Mouse (Mus musculus) intestine, embryonic 14.5 days (tissue): ENCODE measurements at regions not wholly inside any gene's neighbourhood (a gene's known extent, or its start where the extent isn't known, plus 50 kb on each side); places are given as distances from the start of the nearest gene placed in this dataset.

Experiments
- ATAC-seq: fragments of 200-750 bp; cut with Nextera tagmentation; replicated peaks from 2 replicates; pipeline ENCODE4 v1.8.0; 2017; ENCODE audit warnings: low read depth, moderate number of reproducible peaks, moderate TSS enrichment, moderate library complexity; ENCODE audit not compliant: low FRiP score, low TSS enrichment
- DNase-seq: peaks from one replicate; pipeline ENCODE4 v3.0.0-alpha.2; 2018; ENCODE audit warnings: low spot score
- H3K27ac ChIP-seq: fragments of 300-500 bp; sonication (generic); 2 replicates; pipeline ENCODE4 v1.5.1; 2014; ENCODE audit warnings: low read depth, mild to moderate bottlenecking, control low read depth
- H3K27me3 ChIP-seq: fragments of 300-500 bp; sonication (generic); replicated peaks from 2 replicates; pipeline ENCODE4 v1.6.1; 2014; ENCODE audit warnings: low read length, control low read depth; ENCODE audit not compliant: control insufficient read depth, insufficient read depth
- H3K36me3 ChIP-seq: fragments of 300-500 bp; sonication (generic); 2 replicates; pipeline ENCODE4 v1.6.1; 2014; ENCODE audit warnings: low read length, control low read depth; ENCODE audit not compliant: control insufficient read depth, insufficient read depth
- H3K4me1 ChIP-seq: fragments of 300-500 bp; sonication (generic); replicated peaks from 2 replicates; pipeline ENCODE4 v1.6.1; 2014; ENCODE audit warnings: low read length, control low read depth, mixed read lengths; ENCODE audit not compliant: control insufficient read depth, insufficient read depth
- H3K4me2 ChIP-seq: fragments of 300-500 bp; sonication (generic); 2 replicates; pipeline ENCODE4 v1.6.1; 2014; ENCODE audit warnings: low read length
- H3K4me3 ChIP-seq: fragments of 300-500 bp; sonication (generic); 2 replicates; pipeline ENCODE4 v1.5.1; 2014; ENCODE audit warnings: low read depth, low read length, control low read depth, mixed read lengths
- H3K9ac ChIP-seq: fragments of 300-500 bp; sonication (generic); 2 replicates; pipeline ENCODE4 v1.6.1; 2014; ENCODE audit warnings: mild to moderate bottlenecking, low read length
- H3K9me3 ChIP-seq: fragments of 300-500 bp; sonication (generic); 2 replicates; pipeline ENCODE4 v1.6.1; 2016; ENCODE audit warnings: low read length, control low read depth; ENCODE audit not compliant: control insufficient read depth
- WGBS: fragments of 180-500 bp; shearing (Covaris S2); extraction: QIAGEN DNeasy Blood & Tissue Kit; methylation state at CpG from one replicate; pipeline ENCODE4 v1.1.7; 2014; 5-methylcytosine and 5-hydroxymethylcytosine counted together

GRCm38 (mm10) chr2:178751247-178751646 is 320.9 kb downstream of the Cdh26 start:
- Histone ChIP-seq H3K9ac (no peak overlapping the region), H3K9me3 (no peaks in the 10 kb centered on the region), H3K27ac (no peak overlapping the region), H3K4me1 (no peaks in the 10 kb centered on the region), H3K4me3 (no peak overlapping the region), H3K36me3 (no peaks in the 10 kb centered on the region), H3K4me2 (no peak overlapping the region), H3K27me3 (no peaks in the 10 kb centered on the region)
- ATAC-seq (no peak), DNase-seq (no peak)
- 69% methylated on average over 1 of the region's 1 CpGs for WGBS

- peak; percentile 89 for DNase-seq
- WGBS = 3% methylated on average over 2 of the region's 2 CpGs
- ATAC-seq = no peak
- no peak overlapping the region for H3K4me3 ChIP-seq
- no peak overlapping the region for H3K27ac ChIP-seq
- no peaks in the 10 kb centered on the region for H3K27me3 ChIP-seq
- no peaks in the 10 kb centered on the region for H3K9me3 ChIP-seq
- no peak overlapping the region for H3K9ac ChIP-seq
- no peaks in the 10 kb centered on the region for H3K36me3 ChIP-seq
- H3K4me2 ChIP-seq = no peak overlapping the region
- H3K4me1 ChIP-seq = no peaks in the 10 kb centered on the region
These were observed 328.0 kb downstream of the Cdh26 start for GRCm38 (mm10) chr2:178758366-178758765.

GRCm38 (mm10) chr2:178768526-178768925 is 338.2 kb downstream of the Cdh26 start:
- Histone ChIP-seq H3K9me3 (no peaks in the 10 kb centered on the region), H3K4me1 (0 out of 2 replicates have a peak, but pooled peaks cover 3% of the 10 kb centered on the region), H3K36me3 (no peaks in the 10 kb centered on the region), H3K4me3 (no peak overlapping the region), H3K4me2 (no peak overlapping the region), H3K27ac (no peak overlapping the region), H3K27me3 (no peaks in the 10 kb centered on the region), H3K9ac (no peak overlapping the region)
- no peak for ATAC-seq
- DNase-seq = no peak
- WGBS = 70% methylated on average over 4 of the region's 4 CpGs

GRCm38 (mm10) chr2:178769001-178769400 is 338.7 kb downstream of the Cdh26 start:
- Histone ChIP-seq H3K36me3 (no peaks in the 10 kb centered on the region), H3K27ac (no peak overlapping the region), H3K4me3 (no peak overlapping the region), H3K4me1 (0 out of 2 replicates have a peak, but pooled peaks cover 3% of the 10 kb centered on the region), H3K27me3 (no peaks in the 10 kb centered on the region), H3K9me3 (no peaks in the 10 kb centered on the region), H3K4me2 (no peak overlapping the region), H3K9ac (no peak overlapping the region)
- DNase-seq = no peak
- WGBS = 88% methylated on average over 4 of the region's 4 CpGs
- ATAC-seq = no peak

GRCm38 (mm10) chr2:178771435-178771834 is 341.1 kb downstream of the Cdh26 start:
- Histone ChIP-seq H3K9ac (no peak overlapping the region), H3K27ac (no peak overlapping the region)
- 30% methylated on average over 1 of the region's 1 CpGs for WGBS

GRCm38 (mm10) chr2:178771881-178772280 is 341.6 kb downstream of the Cdh26 start:
- no peak overlapping the region for H3K4me3 ChIP-seq
- H3K4me2 ChIP-seq = no peak overlapping the region
- H3K4me1 ChIP-seq = 0 out of 2 replicates have a peak, but pooled peaks cover 3% of the 10 kb centered on the region
- no peak for DNase-seq
- H3K27ac ChIP-seq = no peak overlapping the region
- WGBS = 93% methylated on average over 3 of the region's 3 CpGs
- no peak overlapping the region for H3K9ac ChIP-seq
- no peaks in the 10 kb centered on the region for H3K36me3 ChIP-seq
- H3K27me3 ChIP-seq = no peaks in the 10 kb centered on the region
- no peak for ATAC-seq
- H3K9me3 ChIP-seq = no peaks in the 10 kb centered on the region

More at GRCm38 (mm10) chr2:178771435-178771834, 341.1 kb downstream of the Cdh26 start:
- no peaks in the 10 kb centered on the region for H3K9me3 ChIP-seq
- 0 out of 2 replicates have a peak, but pooled peaks cover 3% of the 10 kb centered on the region for H3K4me1 ChIP-seq
- H3K4me2 ChIP-seq = no peak overlapping the region
- H3K36me3 ChIP-seq = no peaks in the 10 kb centered on the region
- H3K4me3 ChIP-seq = no peak overlapping the region
- ATAC-seq = no peak
- no peaks in the 10 kb centered on the region for H3K27me3 ChIP-seq
- no peak for DNase-seq

- Histone ChIP-seq H3K9ac (no peak overlapping the region), H3K4me3 (no peak overlapping the region), H3K36me3 (no peaks in the 10 kb centered on the region), H3K4me1 (no peaks in the 10 kb centered on the region; the same call in 1 of the 2 replicates), H3K27ac (peak overlapping the region; percentile 44; the same call in 1 of the 2 replicates), H3K27me3 (no peaks in the 10 kb centered on the region), H3K9me3 (no peaks in the 10 kb centered on the region), H3K4me2 (no peak overlapping the region)
- no peak for ATAC-seq
- no peak for DNase-seq
- WGBS = 65% methylated on average over 25 of the region's 25 CpGs
These were observed 354.7 kb downstream of the Cdh26 start for GRCm38 (mm10) chr2:178784822-178785589.

GRCm38 (mm10) chr2:178785843-178786242 is 355.5 kb downstream of the Cdh26 start:
- Histone ChIP-seq H3K4me2 (no peak overlapping the region), H3K4me1 (no peaks in the 10 kb centered on the region; the same call in 1 of the 2 replicates), H3K9me3 (no peaks in the 10 kb centered on the region), H3K4me3 (no peak overlapping the region), H3K36me3 (no peaks in the 10 kb centered on the region), H3K9ac (no peak overlapping the region), H3K27ac (peak overlapping the region; percentile 44; the same call in 1 of the 2 replicates), H3K27me3 (no peaks in the 10 kb centered on the region)
- DNase-seq = no peak
- ATAC-seq = no peak
- WGBS = 25% methylated on average over 6 of the region's 6 CpGs

- ATAC-seq (no peak), DNase-seq (no peak)
- no peak overlapping the region for H3K27ac ChIP-seq
- no peaks in the 10 kb centered on the region for H3K9me3 ChIP-seq
- 26% methylated on average over 3 of the region's 3 CpGs for whole genome bisulfite sequencing
- H3K36me3 ChIP-seq = no peaks in the 10 kb centered on the region
- H3K9ac ChIP-seq = no peak overlapping the region
- no peak overlapping the region for H3K4me2 ChIP-seq
- no peaks in the 10 kb centered on the region for H3K27me3 ChIP-seq
- H3K4me3 ChIP-seq = no peak overlapping the region
- no peaks in the 10 kb centered on the region for H3K4me1 ChIP-seq
These were observed 365.5 kb downstream of the Cdh26 start for GRCm38 (mm10) chr2:178795841-178796240.
